Mouse (Mus musculus): ENCODE results near the gene Ccni. TPM values are rescaled to one million over a fixed set of nuclear protein-coding genes. Genes with fewer than 3 reads are reported as not detected.

The Ccni gene
- total RNA-seq (2014; rRNA removed) (260 and 289 TPM in 2 replicates), polyA plus RNA-seq (2015; fragmentation: Nextera tagmentation; extraction: Ambion mirVana) (104 and 109 TPM in 2 replicates)

DNA sequence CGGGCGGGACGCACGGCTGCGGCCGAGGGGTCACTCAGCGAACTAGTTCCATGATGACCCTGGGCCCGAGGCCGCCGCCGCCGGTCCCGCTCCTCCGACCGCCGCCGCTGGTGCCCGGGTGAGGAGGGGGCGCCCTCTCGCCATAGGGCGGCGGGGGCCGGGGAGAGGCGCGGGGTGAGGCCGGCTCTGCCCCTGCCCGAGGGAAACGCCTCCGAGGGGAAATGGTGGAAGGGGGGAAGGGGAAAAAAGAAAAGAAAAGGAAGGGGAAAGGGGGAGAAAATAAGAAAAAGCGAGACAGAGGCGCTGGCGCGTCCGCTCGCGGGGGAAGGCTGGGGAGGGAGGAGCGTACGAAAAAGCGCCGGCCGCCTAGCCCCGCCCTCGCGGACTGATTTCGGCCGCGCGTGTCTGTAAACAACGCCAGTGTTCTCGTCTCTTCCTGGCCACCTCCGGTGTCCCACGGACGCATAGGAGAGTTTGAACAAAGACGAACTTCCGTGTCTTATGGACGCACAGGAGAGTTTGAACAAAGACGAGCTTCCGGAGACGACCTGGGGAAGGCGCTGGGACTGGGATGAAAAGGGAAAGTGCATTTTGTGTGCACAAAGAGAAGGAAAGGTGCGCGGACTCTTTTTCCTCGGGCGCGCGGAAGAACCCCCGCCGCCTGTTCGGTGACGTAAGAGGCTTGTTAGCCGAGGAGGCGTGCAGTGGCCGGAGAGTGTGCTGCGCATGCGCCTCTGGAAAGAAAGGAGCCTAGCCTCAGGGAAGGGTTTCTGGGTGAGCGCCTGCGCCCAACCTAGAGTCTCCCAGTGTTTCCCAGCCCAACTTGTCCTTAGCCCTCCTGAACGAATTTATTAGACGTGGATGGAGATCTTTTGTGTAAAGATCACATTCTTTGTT is at the start of gene Ccni, which contains the start of gene 2010109A12Rik:
Ccni (minus strand) TSS at position 387 of the 897 bp plus-strand sequence.
2010109A12Rik (plus strand) TSS at position 410 of the 897 bp plus-strand sequence.
- peak; percentile 98 for DNase-seq (ENCODE audit: low spot score)
- Histone ChIP-seq H3K27ac (ENCODE audit: low read depth, low read length) (peak within 1 kb of the TSS; percentile 80), H3K4me2 (ENCODE audit: low read depth, low read length, poor library complexity, severe bottlenecking) (peak within 1 kb of the TSS; percentile 73), H3K4me3 (ENCODE audit: low read depth, low read length) (peak within 1 kb of the TSS; percentile 83), H3K27me3 (ENCODE audit: insufficient read depth, low read length) (no peaks in the 10 kb centered on the region), H3K4me1 (ENCODE audit: insufficient read depth, low read length) (peaks cover 10% of the 10 kb centered on the region; the same call in 1 of the 2 replicates), H3K9me3 (ENCODE audit: low read length) (no peaks in the 10 kb centered on the region), H3K36me3 (ENCODE audit: insufficient read depth, low read length) (peaks cover 7% of the 10 kb centered on the region; the same call in 1 of the 2 replicates), H3K9ac (replicated peaks; ENCODE audit: low read length, poor library complexity, severe bottlenecking) (peak within 1 kb of the TSS; percentile 80)
- TF ChIP-seq CTCF (IDR thresholded peaks at IDR 0.05), result no peak
- WGBS, result under 1% methylated on average over 68 of the region's 79 CpGs
- ATAC-seq (ENCODE audit: low FRiP score), result peak; percentile 97

- H3K9me3 ChIP-seq (ENCODE audit: low read length), result no peaks in the 10 kb centered on the region; the same call in 1 of the 2 replicates
- no peak for TF ChIP-seq CTCF (IDR thresholded peaks at IDR 0.05)
- H3K27me3 ChIP-seq (ENCODE audit: insufficient read depth, low read length), result no peaks in the 10 kb centered on the region
- no peak overlapping the region for H3K4me2 ChIP-seq (ENCODE audit: low read depth, low read length, poor library complexity, severe bottlenecking)
- H3K27ac ChIP-seq (ENCODE audit: low read depth, low read length), result no peak overlapping the region
- no peak overlapping the region for H3K9ac ChIP-seq (replicated peaks; ENCODE audit: low read length, poor library complexity, severe bottlenecking)
- ATAC-seq (ENCODE audit: low FRiP score), result no peak
- no peak overlapping the region for H3K4me3 ChIP-seq (ENCODE audit: low read depth, low read length)
- DNase-seq (ENCODE audit: low spot score), result no peak
- no peaks in the 10 kb centered on the region for H3K4me1 ChIP-seq (ENCODE audit: insufficient read depth, low read length)
- 81% methylated on average over 5 of the region's 5 CpGs for WGBS
- no peaks in the 10 kb centered on the region for H3K36me3 ChIP-seq (ENCODE audit: insufficient read depth, low read length)
Measured at GRCm38 (mm10) chr5:93255759-93256265, 49.5 kb upstream of the Ccni start.

- Histone ChIP-seq H3K27ac (ENCODE audit: low read depth, low read length) (no peak overlapping the region), H3K27me3 (ENCODE audit: insufficient read depth, low read length) (no peaks in the 10 kb centered on the region), H3K36me3 (ENCODE audit: insufficient read depth, low read length) (no peaks in the 10 kb centered on the region), H3K9ac (replicated peaks; ENCODE audit: low read length, poor library complexity, severe bottlenecking) (no peak overlapping the region), H3K4me2 (ENCODE audit: low read depth, low read length, poor library complexity, severe bottlenecking) (no peak overlapping the region), H3K9me3 (ENCODE audit: low read length) (no peaks in the 10 kb centered on the region; the same call in 1 of the 2 replicates), H3K4me1 (ENCODE audit: insufficient read depth, low read length) (no peaks in the 10 kb centered on the region), H3K4me3 (ENCODE audit: low read depth, low read length) (no peak overlapping the region)
- WGBS, result 89% methylated on average over 12 of the region's 12 CpGs
- ATAC-seq (ENCODE audit: low FRiP score) (no peak), DNase-seq (ENCODE audit: low spot score) (no peak)
- TF ChIP-seq CTCF (IDR thresholded peaks at IDR 0.05), result no peak
Measured at GRCm38 (mm10) chr5:93251001-93251760, 44.9 kb upstream of the Ccni start.

- DNase-seq (ENCODE audit: low spot score) (no peak), ATAC-seq (ENCODE audit: low FRiP score) (no peak)
- H3K9ac ChIP-seq (replicated peaks; ENCODE audit: low read length, poor library complexity, severe bottlenecking), result no peak overlapping the region
- TF ChIP-seq CTCF (IDR thresholded peaks at IDR 0.05), result no peak
- no peak overlapping the region for H3K4me3 ChIP-seq (ENCODE audit: low read depth, low read length)
- no peaks in the 10 kb centered on the region for H3K4me1 ChIP-seq (ENCODE audit: insufficient read depth, low read length)
- H3K27me3 ChIP-seq (ENCODE audit: insufficient read depth, low read length), result no peaks in the 10 kb centered on the region
- no peaks in the 10 kb centered on the region; the same call in 1 of the 2 replicates for H3K9me3 ChIP-seq (ENCODE audit: low read length)
- no peaks in the 10 kb centered on the region for H3K36me3 ChIP-seq (ENCODE audit: insufficient read depth, low read length)
- H3K27ac ChIP-seq (ENCODE audit: low read depth, low read length), result no peak overlapping the region
- H3K4me2 ChIP-seq (ENCODE audit: low read depth, low read length, poor library complexity, severe bottlenecking), result no peak overlapping the region
- 82% methylated on average over 6 of the region's 6 CpGs for WGBS
Measured at GRCm38 (mm10) chr5:93249940-93250578, 43.8 kb upstream of the Ccni start.

GRCm38 (mm10) chr5:93245280-93245679 is 39.0 kb upstream of the Ccni start:
- no peak overlapping the region for H3K4me3 ChIP-seq (ENCODE audit: low read depth, low read length)
- no peak for ATAC-seq (ENCODE audit: low FRiP score)
- H3K4me2 ChIP-seq (ENCODE audit: low read depth, low read length, poor library complexity, severe bottlenecking), result no peak overlapping the region
- no peak for DNase-seq (ENCODE audit: low spot score)
- no peaks in the 10 kb centered on the region for H3K27me3 ChIP-seq (ENCODE audit: insufficient read depth, low read length)
- 74% methylated on average over 2 of the region's 2 CpGs for WGBS
- no peak for TF ChIP-seq CTCF (IDR thresholded peaks at IDR 0.05)
- no peak overlapping the region for H3K9ac ChIP-seq (replicated peaks; ENCODE audit: low read length, poor library complexity, severe bottlenecking)
- no peaks in the 10 kb centered on the region for H3K4me1 ChIP-seq (ENCODE audit: insufficient read depth, low read length)
- H3K9me3 ChIP-seq (ENCODE audit: low read length), result no peaks in the 10 kb centered on the region
- H3K27ac ChIP-seq (ENCODE audit: low read depth, low read length), result no peak overlapping the region
- H3K36me3 ChIP-seq (ENCODE audit: insufficient read depth, low read length), result no peaks in the 10 kb centered on the region

Data from midbrain, postnatal 0 days (tissue).